Mouse (Mus musculus): ENCODE data around the gene Nptx1.

The Nptx1 gene

DNA sequence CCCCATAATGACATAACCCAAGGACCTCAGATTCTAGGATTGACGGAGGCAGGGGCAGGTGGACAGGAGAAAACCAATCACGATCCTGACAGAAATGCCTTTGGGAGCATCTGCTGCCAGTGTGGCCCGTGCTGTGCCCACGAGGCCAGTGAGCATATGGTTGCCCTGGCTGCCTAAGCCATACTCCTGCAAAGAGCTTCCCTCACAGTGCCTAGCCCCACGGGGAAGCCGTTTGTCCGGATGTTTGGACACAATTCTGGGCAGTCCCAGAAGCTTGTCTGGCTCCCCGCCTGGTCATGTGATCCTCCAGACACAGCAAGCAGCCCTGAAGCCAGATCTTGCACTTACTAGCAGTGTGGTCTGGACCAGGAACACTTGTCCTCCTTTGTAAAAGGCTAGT, 24.8 kb downstream of the Nptx1 start:
- no peak for DNase-seq (ENCODE audit: low spot score in 2 of 2)

DNA sequence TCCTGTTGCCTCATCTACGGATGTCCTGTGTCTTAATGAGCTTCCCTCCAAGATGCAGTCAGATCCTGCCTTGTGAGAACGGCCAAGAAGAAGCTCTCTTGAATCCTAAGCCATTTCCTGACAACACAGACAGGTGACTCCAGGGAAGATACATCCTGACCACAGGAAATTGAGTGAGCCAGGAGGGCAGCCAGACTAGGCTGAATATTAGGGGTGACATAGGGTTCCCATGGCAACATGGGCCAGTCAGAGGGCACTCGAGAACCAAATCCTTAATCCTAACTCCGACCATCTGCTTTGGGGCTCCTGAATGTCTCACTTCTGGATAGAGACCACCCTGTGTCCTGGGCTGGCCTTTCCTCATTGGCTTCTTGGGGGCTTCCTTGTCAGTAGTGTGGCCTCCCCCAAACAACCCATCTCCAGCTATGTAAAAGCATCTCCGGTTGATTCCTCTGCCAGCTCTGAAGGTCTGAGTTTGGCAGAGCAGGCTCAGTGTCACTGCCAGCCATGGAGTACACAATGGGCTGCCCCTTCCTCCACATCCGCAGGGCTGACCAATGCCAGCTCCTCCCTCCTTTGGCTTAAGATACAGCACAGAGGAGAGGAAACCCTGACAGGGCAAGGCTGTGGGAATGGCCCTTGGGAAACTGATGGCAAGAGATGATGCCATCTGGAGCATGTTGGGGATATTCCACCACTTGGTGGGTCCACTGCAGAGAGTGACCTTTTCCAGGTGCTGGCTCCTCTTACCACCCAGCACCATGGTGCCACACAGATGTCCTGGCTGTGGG, 25.4 kb downstream of the Nptx1 start:
- no peak for DNase-seq (ENCODE audit: low spot score in 2 of 2)

DNA sequence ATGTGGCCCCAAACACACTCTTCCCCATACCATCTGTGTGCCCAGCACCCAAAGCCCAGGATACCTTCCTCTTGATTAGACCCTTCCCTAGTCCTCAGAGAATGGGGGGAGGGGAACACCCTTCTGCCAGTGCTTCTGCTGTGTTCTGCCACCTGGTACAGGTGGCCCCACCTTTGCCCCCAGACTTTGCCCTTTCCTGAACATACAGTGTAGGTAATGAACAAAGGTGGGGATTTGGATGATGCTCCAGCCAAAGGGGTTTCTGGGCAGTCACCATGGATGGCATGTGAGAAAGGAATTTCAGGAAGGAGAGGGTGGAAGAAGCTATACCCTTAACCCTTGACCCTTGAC, 26.9 kb downstream of the Nptx1 start:
- no peak for DNase-seq (ENCODE audit: low spot score in 2 of 2)

DNA sequence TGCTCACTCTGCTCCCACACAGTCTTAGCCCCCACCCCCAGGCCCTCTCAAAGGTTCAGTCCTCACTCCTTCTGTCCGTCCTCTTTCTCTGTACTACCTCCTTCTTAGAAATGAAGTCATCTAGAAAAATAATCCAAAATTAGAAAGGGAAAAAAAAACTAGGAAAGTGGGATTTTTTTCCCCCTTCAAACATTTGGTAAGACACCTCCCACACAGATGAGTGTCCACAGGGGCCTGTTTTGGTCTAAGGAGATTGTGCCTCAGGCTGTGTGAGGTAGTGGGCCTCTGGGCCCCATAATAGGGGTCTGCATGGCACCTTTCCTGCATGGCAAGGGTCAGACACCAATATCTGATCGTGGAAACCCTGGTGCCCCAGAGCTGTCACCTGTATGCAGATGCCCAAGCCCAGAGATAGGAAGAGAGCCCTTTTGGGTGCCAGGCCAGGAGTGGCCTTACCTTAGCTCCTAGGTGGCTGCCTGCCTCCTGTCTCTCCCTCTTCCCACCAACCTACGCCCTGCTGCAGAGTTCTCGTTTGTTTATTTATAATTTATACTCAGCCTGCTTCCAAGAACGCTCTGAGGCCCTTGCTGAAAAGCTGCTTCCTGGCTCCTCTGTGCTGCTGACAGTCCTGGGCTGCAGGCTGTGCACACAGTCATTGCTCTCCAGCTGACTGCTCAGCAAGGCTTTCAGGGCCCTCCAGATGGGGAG, 27.4 kb downstream of the Nptx1 start:
- no peak for DNase-seq (ENCODE audit: low spot score in 2 of 2)

DNA sequence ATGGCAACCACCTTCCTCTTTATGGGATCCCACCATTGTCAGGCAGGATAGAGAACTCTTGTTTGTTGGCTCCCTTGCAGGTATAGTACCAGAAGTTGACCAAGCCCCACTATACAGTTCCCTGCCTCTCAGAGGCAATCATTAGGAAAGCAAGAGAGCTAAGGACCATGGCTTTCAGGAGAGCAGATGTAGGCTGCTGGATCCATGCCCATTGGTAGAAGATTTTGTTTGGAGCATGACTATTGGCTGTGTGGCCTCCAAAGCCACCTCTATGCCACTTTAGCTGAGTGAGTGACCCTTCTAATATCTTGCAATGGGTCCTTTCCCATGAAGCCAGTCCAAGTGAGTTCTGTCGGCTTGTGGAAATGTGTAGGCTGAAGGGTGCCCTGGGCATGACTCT, 28.2 kb downstream of the Nptx1 start:
- no peak for DNase-seq (ENCODE audit: low spot score in 2 of 2)

DNA sequence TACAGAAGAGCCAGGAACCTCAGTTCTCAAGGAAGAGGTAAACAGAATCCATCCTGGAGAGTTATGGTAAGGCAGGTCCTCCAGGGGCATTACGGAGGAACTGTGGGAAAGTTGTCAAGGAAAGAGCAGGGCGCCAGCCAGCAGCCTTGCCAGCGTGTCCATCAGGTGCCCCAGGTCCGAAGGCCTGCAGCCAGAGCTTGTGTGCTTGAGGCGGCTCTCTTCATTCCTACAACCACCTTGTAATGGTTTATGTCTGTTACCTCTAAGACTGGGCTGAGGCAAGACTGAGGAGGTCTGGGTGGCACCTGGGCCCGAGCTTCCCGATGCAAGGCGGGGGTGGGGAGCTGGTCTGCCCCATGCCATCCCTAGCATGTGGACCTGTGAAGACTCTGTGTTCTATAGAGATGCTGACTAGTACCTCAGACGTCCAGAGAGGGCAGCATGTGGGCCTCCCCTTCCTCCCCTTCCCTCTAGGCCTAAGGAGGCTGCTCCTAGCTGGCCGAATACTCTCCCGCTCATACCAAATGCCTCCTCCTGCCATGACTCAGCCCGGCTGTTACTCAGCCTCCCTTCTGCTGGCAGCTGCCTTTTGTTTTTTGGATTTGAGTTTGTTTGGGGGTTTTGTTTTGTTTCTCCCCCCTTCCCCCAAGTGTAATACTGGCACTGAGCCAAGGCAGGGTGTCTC, 30.7 kb downstream of the Nptx1 start:
- DNase-seq (ENCODE audit: low spot score in 2 of 2) = no peak

DNA sequence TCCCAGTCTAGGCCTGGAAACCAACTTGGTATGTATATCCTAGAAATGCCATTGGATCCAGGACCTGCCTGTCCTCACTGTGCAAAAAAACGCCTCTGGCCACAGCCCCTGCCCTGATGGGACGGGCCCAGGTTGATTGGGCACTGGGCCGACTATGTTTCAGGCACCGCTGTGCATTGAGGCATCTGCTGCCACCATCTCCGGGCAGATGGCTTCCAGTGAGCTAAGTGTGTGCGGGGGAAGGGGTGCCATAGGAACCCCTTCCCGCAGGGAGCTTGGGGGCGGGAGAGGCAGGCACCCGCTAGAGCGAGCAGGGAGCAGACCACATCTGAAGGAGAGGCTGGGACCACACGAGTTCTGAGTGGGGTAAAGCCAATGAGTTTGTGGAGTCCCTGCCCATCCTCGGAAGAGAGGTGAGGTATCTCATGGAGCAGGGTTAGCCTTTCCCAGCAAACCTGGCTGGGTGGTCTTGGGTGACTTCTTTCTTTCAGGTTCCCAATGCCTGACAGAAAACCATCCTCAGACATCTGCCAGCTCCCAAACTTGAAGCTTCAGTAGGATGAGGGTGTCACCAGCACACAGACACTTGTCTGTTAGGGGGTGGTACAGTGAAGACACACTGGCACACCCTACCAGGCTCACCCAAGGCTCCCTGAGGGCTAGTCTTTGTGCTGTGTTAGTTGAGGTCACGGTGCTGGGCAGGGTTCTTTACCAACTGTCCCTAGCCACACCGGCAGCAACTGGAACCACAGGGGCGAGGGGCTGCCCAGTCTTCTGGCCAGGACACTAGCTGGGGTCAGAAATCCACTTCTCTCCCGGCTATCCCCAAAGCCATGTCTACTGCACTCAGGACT, 31.5 kb downstream of the Nptx1 start:
- DNase-seq (ENCODE audit: low spot score in 2 of 2) = peak; percentile 54 to 58

DNA sequence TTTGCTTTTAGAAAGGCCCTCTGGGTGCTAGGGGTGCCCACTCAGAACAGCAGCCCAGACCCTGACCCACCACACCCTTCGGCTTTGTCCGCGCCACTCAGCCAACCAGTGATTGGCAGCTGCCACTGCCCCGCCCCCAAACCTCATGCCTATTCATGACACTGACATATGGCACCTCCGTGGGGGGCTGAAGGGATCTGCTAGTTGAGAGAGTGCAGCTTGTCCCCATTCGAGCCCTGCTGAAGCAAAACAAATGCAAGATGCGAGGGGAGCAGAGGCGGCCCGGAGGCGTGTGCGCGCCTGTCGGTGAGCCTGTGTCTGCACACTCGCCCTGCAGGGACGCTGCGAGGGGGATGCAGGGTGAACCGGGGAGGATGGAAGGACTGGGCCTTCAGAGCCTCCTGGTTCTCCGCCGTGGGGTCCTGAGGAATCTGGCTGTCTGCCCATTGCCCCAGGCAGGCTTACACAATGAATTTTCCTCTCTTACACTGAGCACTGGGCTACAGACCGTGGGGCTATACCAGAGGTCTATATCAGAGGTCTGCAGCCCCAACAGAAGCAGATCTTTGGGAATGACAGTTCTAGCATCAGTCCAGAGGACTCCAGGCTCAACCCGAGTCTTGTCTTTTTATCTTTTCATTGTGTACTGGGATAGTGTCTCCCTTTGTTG, 32.5 kb downstream of the Nptx1 start:
- peak; percentile 51 to 58 for DNase-seq (ENCODE audit: low spot score in 2 of 2)

DNA sequence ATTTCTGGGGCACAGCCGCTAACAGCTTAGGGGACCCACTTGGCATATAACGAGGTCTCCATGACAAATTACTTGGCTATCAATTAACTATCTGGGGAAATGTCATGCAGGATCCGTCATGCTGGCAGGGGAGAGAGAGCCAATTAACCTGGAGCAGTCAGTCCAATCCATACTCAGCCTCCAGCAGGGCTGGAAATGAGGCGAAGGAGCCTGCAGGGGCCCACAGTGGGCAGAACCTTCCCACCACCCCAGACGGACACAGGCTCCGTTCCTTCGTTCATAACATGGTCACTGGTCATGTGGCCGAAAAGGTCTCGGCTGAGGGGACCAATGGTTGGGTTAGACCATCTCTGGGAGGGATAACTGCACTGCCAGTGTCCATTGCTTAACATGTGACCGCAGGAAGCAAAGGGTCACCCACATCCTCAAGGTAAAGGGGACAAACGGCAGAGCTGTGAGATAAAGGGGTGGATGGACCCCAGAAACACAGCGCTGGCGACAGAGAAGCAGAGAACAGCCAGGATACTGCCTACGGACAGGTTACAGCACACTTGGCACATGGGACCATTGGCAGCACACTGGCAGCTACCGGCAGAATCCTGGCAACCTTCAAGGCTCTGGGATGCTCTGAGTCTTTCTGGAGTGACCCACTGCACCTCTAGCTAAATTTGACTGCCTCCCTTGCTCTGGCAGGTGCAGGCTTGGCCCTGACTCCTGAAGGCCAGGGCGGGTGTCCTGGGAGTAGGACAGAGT, 33.3 kb downstream of the Nptx1 start:
- DNase-seq (ENCODE audit: low spot score in 2 of 2) = no peak

DNA sequence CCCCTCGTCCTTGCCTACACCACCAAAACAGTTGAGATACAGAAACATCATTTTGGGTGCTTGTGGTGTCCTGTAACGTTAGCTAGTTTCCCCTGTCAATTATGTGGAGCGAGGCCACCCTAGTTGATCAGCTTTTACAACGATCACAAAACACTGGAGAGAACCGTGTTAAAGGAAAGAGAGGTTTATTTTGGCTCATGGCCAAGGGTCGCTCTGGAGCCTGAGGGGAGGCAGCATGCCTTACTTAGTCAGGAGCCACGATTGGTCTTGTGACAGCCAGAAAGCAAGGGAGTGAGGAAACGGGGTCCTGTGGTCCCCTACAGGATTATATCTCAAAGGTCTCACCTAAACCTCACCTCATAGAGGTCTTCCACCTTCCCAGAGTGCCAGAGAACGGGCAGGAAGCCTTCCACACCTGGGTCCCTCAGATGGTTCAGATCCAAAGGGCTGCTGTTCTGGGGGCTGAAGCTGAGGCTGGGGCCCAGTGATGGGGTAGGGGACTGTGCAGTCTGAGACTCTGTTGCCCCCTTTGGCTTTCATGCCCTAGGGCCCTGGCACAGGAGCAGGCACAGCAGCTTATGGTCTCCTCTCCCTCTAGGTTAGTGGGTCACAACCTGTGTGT, 34.4 kb downstream of the Nptx1 start:
- no peak for DNase-seq (ENCODE audit: low spot score in 2 of 2)

DNA sequence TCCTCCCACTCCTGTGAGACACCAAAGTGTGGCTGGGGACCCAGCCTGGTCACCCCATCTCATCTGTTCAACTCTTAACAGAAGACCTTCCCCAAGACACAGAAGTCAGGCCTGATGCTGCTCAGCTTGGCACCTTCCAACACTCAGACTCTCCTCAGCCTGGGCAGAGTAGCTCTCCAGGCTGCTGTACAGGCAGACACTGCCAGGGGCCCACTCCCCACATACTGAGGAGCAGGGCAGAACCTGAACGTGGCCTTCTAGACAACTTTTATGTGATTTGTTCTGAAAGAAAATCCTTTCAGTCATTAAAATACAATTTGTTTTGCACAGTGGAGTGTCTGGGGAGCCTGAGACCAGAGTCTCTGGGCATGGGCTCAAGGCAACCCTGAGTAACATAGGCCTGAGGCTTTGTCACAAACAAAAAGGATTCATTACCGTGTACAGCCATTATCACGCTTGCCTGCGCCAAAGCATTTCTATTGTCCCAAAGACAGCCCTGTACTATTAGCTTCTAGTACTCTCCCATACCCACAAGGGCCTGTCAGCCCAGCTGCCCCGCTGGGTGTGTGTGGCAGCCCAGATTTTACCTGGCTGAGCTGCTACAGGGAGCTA, 38.3 kb downstream of the Nptx1 start:
- no peak for DNase-seq (ENCODE audit: low spot score in 2 of 2)

DNA sequence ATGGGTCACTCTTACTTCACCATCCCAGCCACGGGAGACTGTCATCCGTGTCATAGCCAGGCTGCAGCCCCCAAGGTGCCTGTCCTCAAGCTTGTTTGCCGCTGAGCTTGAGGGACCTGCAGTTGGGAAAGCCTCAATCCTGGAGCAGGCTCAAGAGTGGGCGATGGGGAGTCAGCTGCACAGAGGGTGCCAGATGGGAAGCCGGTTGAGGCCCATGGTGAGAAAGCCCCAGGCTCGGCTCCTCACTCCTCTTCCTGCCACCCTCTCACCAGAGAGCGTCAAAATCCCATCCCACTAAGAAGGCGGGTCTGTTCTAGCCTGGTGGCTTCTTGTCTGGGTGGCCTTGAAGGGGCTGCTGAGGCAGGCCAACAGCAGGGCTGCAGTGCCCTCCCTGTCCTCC, 39.8 kb downstream of the Nptx1 start:
- no peak for DNase-seq (ENCODE audit: low spot score in 2 of 2)

DNA sequence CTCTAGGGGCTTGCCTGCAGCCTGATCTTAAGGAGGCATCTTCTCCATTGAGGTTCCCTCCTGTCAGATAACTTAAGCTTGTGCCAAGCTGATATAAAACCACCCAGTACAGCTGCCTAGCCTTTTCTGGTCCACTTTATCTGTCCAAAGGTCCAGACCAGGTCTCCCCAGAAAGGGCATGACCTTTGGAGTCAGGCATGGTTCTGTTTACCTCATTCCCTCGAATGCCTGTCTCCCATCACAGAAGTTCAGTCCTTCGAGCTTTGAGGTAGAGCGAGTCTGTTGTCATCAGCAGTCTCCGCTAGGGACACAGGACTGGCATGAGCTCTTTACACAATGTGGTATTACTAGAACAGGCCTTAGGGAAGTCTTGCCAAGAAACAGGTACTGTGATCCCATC, 41.2 kb downstream of the Nptx1 start:
- no peak for DNase-seq (ENCODE audit: low spot score in 2 of 2)

DNA sequence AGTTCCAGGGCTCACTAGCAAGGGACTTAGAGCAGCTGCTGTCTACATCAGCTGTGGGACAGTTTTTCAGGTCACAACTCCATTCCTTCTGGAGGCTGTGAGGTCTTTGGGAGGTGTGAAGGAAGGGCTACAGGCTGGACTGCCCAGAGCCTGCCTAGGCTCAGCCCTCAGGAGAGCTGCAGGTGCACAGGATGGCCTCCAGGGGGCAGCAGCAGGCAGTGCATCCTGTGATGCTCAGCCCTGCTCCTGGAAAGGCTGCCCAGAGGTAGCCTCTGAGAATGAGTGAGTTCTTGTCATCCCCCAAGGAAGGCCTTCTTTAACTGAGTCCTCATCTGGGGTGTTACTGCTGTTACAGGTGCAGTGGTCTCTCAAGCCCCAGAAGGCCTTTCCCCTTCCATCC, 43.9 kb downstream of the Nptx1 start:
- peak; percentile 28 to 73 for DNase-seq (ENCODE audit: low spot score in 2 of 2)

DNA sequence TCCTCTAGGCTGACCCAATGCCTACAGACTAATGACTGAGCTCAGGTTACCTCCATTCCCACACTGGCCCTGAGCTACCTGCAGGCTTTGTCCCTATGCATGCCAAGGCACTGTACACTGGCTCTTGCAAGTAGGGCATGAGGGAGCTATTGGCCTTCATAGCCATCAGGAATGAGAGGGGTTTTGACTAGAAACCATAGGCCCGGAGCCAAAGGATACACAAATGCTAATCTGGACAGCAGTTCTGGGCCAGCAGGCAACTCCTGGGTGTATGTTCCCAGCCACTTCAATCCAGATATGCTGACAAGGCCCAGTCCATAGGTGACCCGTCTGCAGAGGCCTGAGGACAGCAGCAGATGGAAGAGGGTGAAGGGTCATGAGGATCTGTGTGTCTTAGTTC, 47.5 kb downstream of the Nptx1 start:
- DNase-seq (ENCODE audit: low spot score in 2 of 2) = no peak

DNA sequence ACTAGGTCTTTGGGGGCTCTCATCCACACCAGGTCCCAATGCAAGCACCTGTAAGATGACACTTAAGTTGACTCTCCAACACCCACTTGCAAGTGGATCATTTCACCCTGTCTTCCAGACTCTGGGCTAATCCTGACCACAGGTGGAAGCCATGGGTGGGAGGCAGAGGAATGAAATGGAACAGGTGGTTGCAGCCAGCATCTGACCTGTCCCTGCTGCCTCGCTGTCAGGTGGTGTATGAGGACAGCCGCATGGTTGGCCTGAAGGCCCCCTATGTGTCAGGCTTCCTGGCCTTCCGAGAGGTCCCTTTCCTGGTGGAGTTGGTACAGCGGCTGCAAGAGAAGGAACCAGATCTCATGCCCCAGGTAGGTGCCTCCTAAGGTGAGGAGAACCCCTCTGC, 48.3 kb downstream of the Nptx1 start:
- no peak for DNase-seq (ENCODE audit: low spot score in 2 of 2)

DNA sequence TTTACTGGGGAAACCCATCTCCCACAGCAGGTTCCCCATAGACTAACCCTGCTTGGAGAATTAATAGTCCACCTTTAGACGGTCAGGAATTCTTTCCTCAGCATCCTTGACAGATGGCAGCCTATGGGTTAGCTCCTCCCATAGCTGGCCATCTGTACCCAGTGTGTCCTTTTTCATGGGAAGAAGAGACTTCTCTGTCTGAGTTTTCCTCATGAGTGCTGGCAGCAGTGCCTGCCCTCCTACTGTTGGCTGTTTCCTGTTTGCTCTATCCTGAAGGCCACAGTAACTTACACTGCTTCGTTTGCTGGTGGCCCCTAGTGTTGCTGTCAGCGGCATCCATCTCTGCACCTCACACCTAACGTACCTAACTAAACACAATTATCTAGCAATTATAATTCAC, 50.1 kb downstream of the Nptx1 start:
- DNase-seq (ENCODE audit: low spot score in 2 of 2) = no peak

DNA sequence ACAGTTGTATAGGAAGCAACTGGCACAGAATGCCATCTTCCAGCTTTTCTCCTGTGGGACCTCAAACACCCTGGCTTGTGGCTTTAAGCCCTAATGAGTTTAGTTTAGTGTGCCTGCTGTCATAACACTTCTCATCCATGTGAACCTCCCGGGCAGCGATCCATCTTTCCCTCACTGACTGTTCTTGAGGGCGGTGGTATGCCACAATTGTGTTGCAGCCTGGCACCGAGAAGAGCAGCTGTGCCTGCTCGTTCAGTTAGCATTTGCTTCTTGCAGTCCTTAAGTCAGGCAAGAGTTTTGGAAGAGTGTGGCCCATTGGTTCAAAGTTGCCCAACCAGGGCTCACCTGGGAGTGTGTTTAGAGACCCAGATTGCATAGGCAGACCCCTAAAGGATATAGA, 51.4 kb downstream of the Nptx1 start:
- DNase-seq (ENCODE audit: low spot score in 2 of 2) = no peak

DNA sequence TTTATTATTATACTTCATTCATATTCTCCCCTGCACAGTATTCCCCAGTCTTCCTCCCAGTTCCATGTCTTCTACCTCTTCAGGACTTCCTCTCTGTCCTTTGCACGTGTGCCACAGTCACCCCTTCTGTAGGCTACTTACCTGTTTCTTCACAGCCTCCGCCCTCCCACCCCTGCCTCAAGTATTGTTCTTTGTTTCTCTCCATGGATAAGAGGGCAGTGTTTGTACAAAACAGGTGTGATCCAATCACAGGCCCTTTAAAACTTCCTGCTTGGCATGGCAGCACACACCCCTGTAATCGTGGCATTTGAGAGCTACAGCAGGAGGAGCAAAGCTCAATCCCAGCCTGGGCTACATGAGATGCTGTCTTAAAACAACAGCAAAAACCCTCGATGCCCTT, 54.0 kb downstream of the Nptx1 start:
- DNase-seq (ENCODE audit: low spot score in 2 of 2) = no peak

DNA sequence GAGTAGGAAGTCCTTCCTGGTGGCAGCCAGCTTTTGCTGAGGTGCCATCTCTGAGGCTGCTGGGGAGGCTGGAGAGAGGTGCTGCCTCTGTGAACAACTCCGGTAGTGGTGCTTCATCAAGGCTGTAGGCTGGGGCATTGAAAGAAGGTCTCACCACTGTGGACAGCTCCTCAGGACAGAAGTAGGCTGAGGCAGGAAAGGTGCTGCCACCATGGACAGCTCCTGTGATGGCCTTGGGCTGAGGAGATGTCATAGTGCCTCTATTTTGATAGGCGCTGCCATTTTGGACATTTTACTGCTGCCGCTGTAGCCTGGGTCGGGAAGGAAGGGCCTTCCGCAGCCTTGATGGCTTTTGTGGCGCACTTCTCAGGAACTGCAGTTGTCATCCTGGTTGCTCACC, 54.7 kb downstream of the Nptx1 start:
- DNase-seq (ENCODE audit: low spot score in 2 of 2) = no peak
